Mouse (Mus musculus) embryonic facial prominence, embryonic 10.5 days (tissue): ENCODE results near the gene Ascl3. TPM values are rescaled to one million over a fixed set of nuclear protein-coding genes. Genes with fewer than 3 reads are reported as not detected.

Experiments
- DNase-seq: peaks from one replicate; pipeline ENCODE4 v3.0.0-alpha.2; 2017; ENCODE audit warnings: low spot score
- H3K27ac ChIP-seq: fragments of 300-500 bp; sonication (generic); replicated peaks from 2 replicates; pipeline ENCODE4 v1.5.1; 2016; ENCODE audit warnings: mild to moderate bottlenecking
- H3K27me3 ChIP-seq: fragments of 300-500 bp; sonication (generic); replicated peaks from 2 replicates; pipeline ENCODE4 v1.6.1; 2016; ENCODE audit warnings: low read depth, mild to moderate bottlenecking; ENCODE audit not compliant: poor library complexity, severe bottlenecking
- H3K36me3 ChIP-seq: fragments of 300-500 bp; sonication (generic); replicated peaks from 2 replicates; pipeline ENCODE4 v1.6.1; 2016; ENCODE audit warnings: mild to moderate bottlenecking, moderate library complexity
- H3K4me1 ChIP-seq: fragments of 300-500 bp; sonication (generic); 2 replicates; pipeline ENCODE4 v1.6.1; 2016
- H3K4me3 ChIP-seq: fragments of 300-500 bp; sonication (generic); 2 replicates; pipeline ENCODE4 v1.5.1; 2016; ENCODE audit warnings: mild to moderate bottlenecking, moderate library complexity
- H3K9me3 ChIP-seq: fragments of 300-500 bp; sonication (generic); 2 replicates; pipeline ENCODE4 v1.6.1; 2016; ENCODE audit warnings: mild to moderate bottlenecking
- WGBS: fragments of 180-500 bp; shearing (Covaris S2); methylation state at CpG from one replicate; pipeline ENCODE4 v1.1.7; 2016; 5-methylcytosine and 5-hydroxymethylcytosine counted together
- polyA plus RNA-seq: library from polyadenylated mRNA; unstranded; fragments of >200 nt; fragmentation: Nextera tagmentation; extraction: Ambion mirVana; gene quantifications from 2 replicates; pipeline ENCODE4 v1.2.1, GENCODE M21; 2016

Ascl3 gene
- polyA plus RNA-seq, 1 experiment from 2014 or later: not detected

DNA sequence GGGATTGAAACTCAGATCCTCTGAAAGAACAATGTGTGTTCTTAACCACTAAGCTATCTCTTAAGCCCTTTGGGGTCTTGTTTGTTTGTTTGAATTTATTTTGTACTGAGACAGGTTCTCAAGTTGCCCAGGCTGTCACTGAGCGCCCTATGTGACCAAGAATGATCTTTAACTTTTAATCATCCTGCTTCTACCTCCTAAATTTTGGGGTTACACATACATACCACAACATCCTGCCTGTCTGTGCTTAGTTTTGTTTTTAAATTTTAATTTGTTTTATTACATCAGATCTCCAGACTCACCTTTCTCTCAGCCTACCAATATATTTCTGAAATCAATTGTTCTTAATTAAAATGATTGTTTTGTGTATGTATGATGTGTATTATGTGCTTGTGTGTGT lies 9.5 kb upstream of the Ascl3 start:
- H3K36me3 ChIP-seq: peaks cover 29% of the 10 kb centered on the region
- H3K9me3 ChIP-seq: no peaks in the 10 kb centered on the region
- no peaks in the 10 kb centered on the region for H3K27me3 ChIP-seq
- no peak for DNase-seq
- H3K4me3 ChIP-seq: no peak overlapping the region
- no peak overlapping the region for H3K27ac ChIP-seq
- no peaks in the 10 kb centered on the region for H3K4me1 ChIP-seq
- WGBS: 84% methylated on average over 1 of the region's 1 CpGs

DNA sequence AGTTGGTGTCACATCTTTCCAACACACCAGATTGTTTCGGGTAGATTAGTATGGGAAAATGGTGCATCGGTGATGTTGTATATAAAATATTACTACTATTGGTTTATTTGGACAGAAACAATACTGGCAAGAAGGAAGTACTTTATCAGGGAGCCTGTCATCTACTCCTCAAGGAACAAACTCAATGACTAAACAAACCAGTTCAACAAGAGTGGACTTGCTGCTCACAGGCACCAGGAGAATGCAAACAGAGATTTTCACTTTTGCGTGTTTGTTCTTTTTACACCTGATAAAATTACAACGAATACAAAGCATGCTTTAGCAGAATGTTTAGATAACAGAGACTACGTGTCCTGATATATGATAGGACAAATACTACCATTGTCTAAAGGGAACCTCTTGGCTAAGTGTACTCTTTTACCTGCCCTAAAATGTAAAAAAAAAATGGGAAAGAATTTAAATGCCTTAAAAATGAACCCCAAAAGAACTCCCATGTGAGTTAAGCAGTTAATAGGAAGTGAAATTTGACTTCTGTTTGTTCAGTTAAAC lies 8.4 kb upstream of the Ascl3 start:
- Histone ChIP-seq H3K36me3 (peaks cover 23% of the 10 kb centered on the region), H3K27me3 (no peaks in the 10 kb centered on the region), H3K4me3 (no peak overlapping the region), H3K27ac (no peak overlapping the region), H3K4me1 (no peaks in the 10 kb centered on the region), H3K9me3 (no peaks in the 10 kb centered on the region)
- no peak for DNase-seq
- 81% methylated on average over 5 of the region's 5 CpGs for WGBS

GRCm38 (mm10) chr7:109734806-109735205 lies 3.3 kb upstream of the Ascl3 start:
- Histone ChIP-seq H3K9me3 (no peaks in the 10 kb centered on the region), H3K4me1 (peaks cover 15% of the 10 kb centered on the region), H3K4me3 (no peak overlapping the region), H3K27me3 (no peaks in the 10 kb centered on the region), H3K27ac (no peak overlapping the region), H3K36me3 (0 out of 2 replicates have a peak, but pooled peaks cover 7% of the 10 kb centered on the region)
- 92% methylated on average over 4 of the region's 4 CpGs for WGBS
- DNase-seq: no peak

DNA sequence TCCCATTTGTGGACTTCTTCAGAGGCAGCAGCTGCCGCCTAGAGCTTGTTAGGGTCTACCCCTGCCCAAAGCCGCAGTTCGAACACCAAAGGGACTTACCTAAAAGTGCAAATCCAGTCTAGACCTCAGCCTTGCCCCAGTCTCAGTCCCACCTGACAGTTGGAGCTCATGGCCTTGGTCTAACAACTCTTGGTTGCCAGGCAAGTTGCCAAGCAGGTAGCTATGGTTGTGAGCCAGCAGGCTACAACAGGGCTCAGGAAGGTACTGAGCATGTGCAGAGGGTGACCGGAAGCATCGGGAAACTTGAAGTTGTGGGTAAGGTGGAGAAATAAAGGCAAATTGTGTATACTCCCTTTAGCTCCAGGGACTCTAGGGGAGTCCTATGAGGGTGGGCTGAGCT lies 7.8 kb downstream of the Ascl3 start, which contains the start of gene BC051019:
BC051019 (minus strand) TSS at position 154 of the 400 bp plus-strand sequence.
- no peaks in the 10 kb centered on the region for H3K4me1 ChIP-seq
- no peaks in the 10 kb centered on the region for H3K36me3 ChIP-seq

GRCm38 (mm10) chr7:109723114-109723513 lies 8.4 kb downstream of the Ascl3 start:
- no peaks in the 10 kb centered on the region for H3K9me3 ChIP-seq
- no peak for DNase-seq
- no peak overlapping the region for H3K4me3 ChIP-seq
- H3K27me3 ChIP-seq: no peaks in the 10 kb centered on the region
- WGBS: 94% methylated on average over 8 of the region's 8 CpGs
- H3K36me3 ChIP-seq: no peaks in the 10 kb centered on the region
- no peak overlapping the region for H3K27ac ChIP-seq
- no peaks in the 10 kb centered on the region for H3K4me1 ChIP-seq

More for the DNA sequence above, 7.8 kb downstream of the Ascl3 start, which contains the start of gene BC051019:
- Histone ChIP-seq H3K9me3 (no peaks in the 10 kb centered on the region), H3K27ac (no peak within 1 kb of the TSS), H3K4me3 (no peak within 1 kb of the TSS), H3K27me3 (no peaks in the 10 kb centered on the region)
- WGBS: 93% methylated on average over 5 of the region's 5 CpGs
- DNase-seq: no peak

DNA sequence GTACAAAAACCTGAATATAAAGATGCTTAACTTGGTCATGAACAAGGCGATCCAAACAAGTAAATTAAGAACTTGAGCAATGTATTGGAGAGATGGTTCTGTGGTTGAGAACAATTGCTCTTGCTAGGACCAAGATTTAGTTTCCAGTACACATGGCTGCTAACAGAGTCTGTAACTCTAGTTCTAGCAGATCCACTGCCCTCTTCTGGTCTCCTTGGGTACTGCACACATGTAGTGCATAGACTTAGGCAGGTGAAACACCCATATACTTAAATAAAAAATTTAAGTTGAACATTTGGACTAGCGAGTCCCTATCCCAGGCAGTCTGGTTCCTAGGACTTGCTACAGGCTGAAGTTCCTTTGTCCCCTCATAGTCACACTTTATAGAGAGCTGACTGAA lies 8.9 kb downstream of the Ascl3 start:
- no peak for DNase-seq
- no peaks in the 10 kb centered on the region for H3K9me3 ChIP-seq
- no peaks in the 10 kb centered on the region for H3K27me3 ChIP-seq
- H3K4me3 ChIP-seq: no peak overlapping the region
- WGBS: 92% methylated on average over 2 of the region's 2 CpGs
- no peaks in the 10 kb centered on the region for H3K36me3 ChIP-seq
- H3K27ac ChIP-seq: no peak overlapping the region
- H3K4me1 ChIP-seq: no peaks in the 10 kb centered on the region

DNA sequence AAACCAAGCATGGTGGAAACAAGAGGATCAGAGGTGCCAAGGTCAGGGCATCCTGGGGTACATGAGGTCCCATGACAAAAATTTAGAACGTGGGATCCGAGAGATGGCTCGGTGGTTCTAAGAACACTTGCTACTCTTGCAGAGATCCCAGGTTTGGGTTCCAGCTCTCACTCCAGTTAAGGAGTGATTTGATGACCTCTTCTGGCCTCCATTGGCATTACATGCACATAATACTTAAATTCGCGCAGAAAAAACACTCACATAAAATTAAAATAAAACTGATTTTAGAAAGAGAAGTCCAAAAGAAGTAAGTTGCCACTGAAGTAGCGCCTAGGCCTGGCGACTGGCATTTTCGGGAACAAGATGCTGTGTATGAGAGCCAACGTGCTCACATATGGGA lies 12.2 kb downstream of the Ascl3 start:
- 69% methylated on average over 9 of the region's 9 CpGs for WGBS

GRCm38 (mm10) chr7:109713434-109713982 lies 18.0 kb downstream of the Ascl3 start:
- Histone ChIP-seq H3K9me3 (no peaks in the 10 kb centered on the region), H3K27me3 (no peaks in the 10 kb centered on the region), H3K4me1 (no peaks in the 10 kb centered on the region; the same call in 1 of the 2 replicates), H3K27ac (no peak overlapping the region), H3K4me3 (no peak overlapping the region), H3K36me3 (peaks cover 47% of the 10 kb centered on the region)
- DNase-seq: no peak
- 92% methylated on average over 2 of the region's 2 CpGs for WGBS

More for the DNA sequence above, 12.2 kb downstream of the Ascl3 start:
- DNase-seq: peak; percentile 20
- H3K4me3 ChIP-seq: no peak overlapping the region
- no peak overlapping the region for H3K27ac ChIP-seq
- no peaks in the 10 kb centered on the region for H3K36me3 ChIP-seq
- no peaks in the 10 kb centered on the region for H3K4me1 ChIP-seq
- H3K9me3 ChIP-seq: no peaks in the 10 kb centered on the region
- no peaks in the 10 kb centered on the region for H3K27me3 ChIP-seq

DNA sequence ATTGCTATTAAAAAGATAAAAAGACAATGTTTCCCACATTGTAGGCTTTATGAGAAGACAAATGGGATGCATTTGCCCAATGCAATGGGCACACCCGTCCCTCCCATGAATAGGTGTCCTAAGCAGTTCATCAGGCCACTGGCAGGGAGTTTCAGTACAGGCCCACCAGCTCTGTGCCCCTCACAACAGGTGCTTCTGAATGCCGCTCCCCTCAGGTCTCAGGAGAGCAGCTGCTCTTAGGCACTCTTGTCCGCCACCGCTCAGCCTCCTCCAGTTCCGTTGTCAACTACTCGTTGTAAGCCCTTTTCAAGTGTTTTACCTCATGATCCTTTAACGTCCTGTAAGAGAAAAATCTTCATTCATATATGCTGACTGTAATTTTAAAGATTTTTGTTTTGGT lies 19.3 kb downstream of the Ascl3 start:
- H3K36me3 ChIP-seq: peaks cover 60% of the 10 kb centered on the region
- no peak overlapping the region for H3K4me3 ChIP-seq
- H3K9me3 ChIP-seq: no peaks in the 10 kb centered on the region
- no peak for DNase-seq
- H3K4me1 ChIP-seq: no peaks in the 10 kb centered on the region; the same call in 1 of the 2 replicates
- WGBS: 93% methylated on average over 7 of the region's 7 CpGs
- no peaks in the 10 kb centered on the region for H3K27me3 ChIP-seq
- H3K27ac ChIP-seq: no peak overlapping the region

- Histone ChIP-seq H3K27ac (no peak overlapping the region), H3K27me3 (no peaks in the 10 kb centered on the region), H3K4me3 (no peak overlapping the region), H3K9me3 (no peaks in the 10 kb centered on the region), H3K4me1 (no peaks in the 10 kb centered on the region; the same call in 1 of the 2 replicates), H3K36me3 (peaks cover 60% of the 10 kb centered on the region)
- WGBS: 75% methylated on average over 1 of the region's 1 CpGs
- DNase-seq: no peak
These were observed 21.5 kb downstream of the Ascl3 start for GRCm38 (mm10) chr7:109710069-109710468.

DNA sequence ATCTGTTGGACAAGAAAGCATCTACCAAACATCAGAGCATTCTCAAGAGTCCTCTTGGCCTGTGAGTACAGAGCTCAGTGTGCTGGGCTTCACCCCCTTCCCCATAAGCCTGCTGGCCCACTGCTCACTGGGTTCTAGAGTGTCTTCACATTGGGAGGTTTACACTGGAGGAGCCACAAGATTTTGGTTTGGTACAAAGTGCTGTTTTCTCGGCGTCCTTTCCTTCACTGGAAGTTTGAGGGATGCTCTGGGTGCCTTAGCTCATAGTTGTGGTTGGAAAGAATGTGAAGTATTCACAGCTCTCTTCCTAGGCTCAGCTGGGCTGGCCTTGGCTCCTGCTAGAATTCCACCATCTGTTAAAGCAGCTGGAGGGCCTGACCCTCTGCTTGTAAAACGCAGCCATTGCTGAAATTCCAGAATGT lies 22.6 kb downstream of the Ascl3 start:
- WGBS: 73% methylated on average over 3 of the region's 3 CpGs
- H3K4me1 ChIP-seq: peaks cover 8% of the 10 kb centered on the region; the same call in 1 of the 2 replicates
- no peak overlapping the region for H3K27ac ChIP-seq
- H3K27me3 ChIP-seq: no peaks in the 10 kb centered on the region
- peaks cover 60% of the 10 kb centered on the region for H3K36me3 ChIP-seq
- DNase-seq: no peak
- no peaks in the 10 kb centered on the region for H3K9me3 ChIP-seq
- no peak overlapping the region for H3K4me3 ChIP-seq

DNA sequence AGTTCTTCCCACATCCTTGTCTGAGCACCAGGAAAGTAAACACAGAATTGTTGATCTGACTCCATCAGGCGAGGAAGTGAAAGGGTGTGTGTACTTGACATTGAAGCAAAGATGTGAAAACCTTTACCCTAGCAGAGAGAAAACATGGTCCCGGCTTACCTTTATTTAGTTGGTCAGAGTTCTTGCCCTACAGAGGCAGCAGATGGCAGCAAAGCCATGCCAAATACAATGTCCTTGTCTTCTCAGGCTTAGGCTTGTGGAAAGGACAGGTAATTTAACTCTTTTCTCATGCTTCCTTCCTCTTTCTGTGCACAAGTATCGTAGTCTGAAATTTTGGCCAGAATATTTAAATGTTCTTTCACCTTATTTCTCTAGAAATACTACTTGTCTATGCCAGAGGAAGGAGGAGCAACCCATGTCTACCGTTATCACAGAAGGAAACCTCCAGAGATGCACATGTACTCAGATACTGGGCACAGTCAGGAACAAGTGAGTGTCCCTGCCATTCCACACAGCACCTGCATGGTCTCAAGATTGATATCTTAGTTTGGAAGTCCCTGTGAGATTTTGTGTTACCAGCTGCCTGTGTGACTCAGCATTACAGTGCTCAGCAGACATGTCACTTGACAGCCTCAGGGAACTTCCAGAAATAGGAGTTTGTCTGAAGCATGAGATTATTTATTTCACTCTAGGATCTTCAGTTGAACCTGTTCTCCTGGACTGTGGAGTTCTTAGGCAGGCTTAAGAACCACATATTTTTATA lies 24.3 kb downstream of the Ascl3 start:
- Histone ChIP-seq H3K27me3 (peaks cover 10% of the 10 kb centered on the region), H3K4me1 (peaks cover 13% of the 10 kb centered on the region), H3K9me3 (no peaks in the 10 kb centered on the region), H3K4me3 (no peak overlapping the region), H3K36me3 (peaks cover 47% of the 10 kb centered on the region), H3K27ac (no peak overlapping the region)
- WGBS: 62% methylated on average over 4 of the region's 4 CpGs
- peak; percentile 55 for DNase-seq

DNA sequence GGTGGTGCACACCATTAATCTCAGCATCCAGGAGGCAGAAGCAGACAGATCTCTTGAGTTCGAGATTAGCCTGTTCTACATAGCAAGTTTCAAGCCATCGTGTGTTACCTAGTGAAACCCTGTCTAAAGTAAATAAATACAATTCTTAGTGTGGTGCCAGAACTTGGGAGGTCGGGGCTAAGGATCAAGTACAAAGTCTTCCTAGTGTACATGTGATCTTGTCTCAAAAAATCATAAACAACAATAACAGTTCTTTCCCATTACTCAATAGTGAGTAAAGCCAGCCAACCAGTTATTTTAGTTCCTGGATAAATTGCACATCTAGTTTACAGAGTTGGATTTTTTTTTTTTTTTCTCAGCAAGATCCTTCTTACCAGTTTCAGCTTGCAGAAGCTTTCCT lies 27.1 kb downstream of the Ascl3 start:
- DNase-seq: no peak
- H3K36me3 ChIP-seq: peaks cover 21% of the 10 kb centered on the region
- peak overlapping the region; percentile 69 for H3K4me3 ChIP-seq
- H3K4me1 ChIP-seq: peaks cover 13% of the 10 kb centered on the region
- H3K9me3 ChIP-seq: no peaks in the 10 kb centered on the region
- peak overlapping the region; percentile 94 for H3K27ac ChIP-seq
- WGBS: 58% methylated on average over 3 of the region's 3 CpGs
- peaks cover 11% of the 10 kb centered on the region for H3K27me3 ChIP-seq
